Comparison of ENCODE assay signal across 9 mouse cellular contexts in the genomic region with DNA sequence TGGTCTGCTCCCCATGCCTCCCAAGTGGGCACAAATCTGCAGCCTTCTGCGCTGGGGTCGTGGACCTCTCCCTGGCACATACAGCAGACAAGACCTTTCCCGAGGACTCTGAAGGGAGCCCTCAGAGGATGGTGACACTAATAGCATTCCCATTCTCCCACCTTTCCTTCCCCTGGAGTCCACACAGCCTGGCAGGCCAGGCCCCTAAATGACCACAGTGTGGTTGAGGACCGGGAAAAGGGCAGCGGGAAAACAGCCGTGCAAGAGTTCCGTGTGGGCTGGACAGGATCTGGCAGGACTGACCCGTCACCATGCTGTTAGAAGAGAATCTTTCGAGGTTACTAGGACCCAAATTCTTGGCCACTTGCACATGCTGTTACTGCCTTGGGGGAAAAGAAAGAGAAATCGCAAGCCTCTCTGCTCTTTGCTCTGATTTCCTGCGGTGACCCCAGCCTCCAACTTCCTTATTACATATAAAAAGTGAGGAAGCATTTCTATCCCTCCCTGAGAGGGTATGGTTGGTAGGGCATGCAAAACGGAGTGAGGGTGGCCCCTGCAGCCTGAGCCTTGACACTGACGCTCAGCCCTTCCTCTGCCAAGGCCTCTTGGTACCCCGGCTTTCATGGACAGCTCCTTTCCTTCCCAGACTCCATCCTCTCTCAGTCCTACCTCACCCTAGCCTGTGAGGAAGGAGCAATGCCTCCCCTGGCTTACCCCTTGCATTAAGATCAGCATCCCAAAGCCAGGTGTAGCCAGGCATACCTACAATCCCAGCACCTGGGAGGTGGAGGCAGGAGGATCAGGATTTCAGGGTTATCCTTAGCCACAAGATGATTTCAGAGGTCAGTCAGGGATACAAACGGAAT. TPM values are rescaled to one million over a fixed set of nuclear protein-coding genes. Genes with fewer than 3 reads are reported as not detected.
DNase-seq lines count a peak whose midpoint lies in the region; ATAC-seq and TF ChIP-seq lines count a peak whose summit lies in the region.
"Had no signal": no experiment of that assay in that cellular context is flagged by ENCODE, and none has a peak within 500 bp of the region (broad histone marks: within the 10 kb centered on the region; RNA-seq: fewer than 3 reads in every experiment).

No protein-coding gene starts in this region.

- TF ChIP-seq CTCF in kidney, postnatal 0 days (IDR thresholded peaks at IDR 0.05; ENCODE audit: low read depth), result no peak; the same call in 1 of the 2 replicates

- peak overlapping the region; percentile 80; the same call in 1 of the 2 replicates for H3K27ac ChIP-seq in kidney, postnatal 0 days
- peak overlapping the region; percentile 70 for H3K27ac ChIP-seq in embryonic facial prominence, embryonic 13.5 days
- H3K27ac ChIP-seq in limb, embryonic 12.5 days, result peak overlapping the region; percentile 72
- H3K27ac ChIP-seq in neural tube, embryonic 13.5 days (replicated peaks), result no peak overlapping the region

- H3K36me3 ChIP-seq in kidney, postnatal 0 days (ENCODE audit: insufficient read depth, low read length), result no peaks in the 10 kb centered on the region
- no peaks in the 10 kb centered on the region for H3K36me3 ChIP-seq in embryonic facial prominence, embryonic 13.5 days
- H3K36me3 ChIP-seq in limb, embryonic 12.5 days, result no peaks in the 10 kb centered on the region
- no peaks in the 10 kb centered on the region for H3K36me3 ChIP-seq in neural tube, embryonic 13.5 days

- H3K27me3 ChIP-seq in kidney, postnatal 0 days (ENCODE audit: insufficient read depth, low read length), result no peaks in the 10 kb centered on the region
- H3K27me3 ChIP-seq in embryonic facial prominence, embryonic 13.5 days, result no peaks in the 10 kb centered on the region
- 0 out of 2 replicates have a peak, but pooled peaks cover 3% of the 10 kb centered on the region for H3K27me3 ChIP-seq in limb, embryonic 12.5 days
- no peaks in the 10 kb centered on the region; the same call in 1 of the 2 replicates for H3K27me3 ChIP-seq in neural tube, embryonic 13.5 days

- 48% methylated on average over 15 of the region's 15 CpGs for WGBS in kidney, postnatal 0 days
- WGBS in embryonic facial prominence, embryonic 13.5 days, result 58% methylated on average over 15 of the region's 15 CpGs
- 63% methylated on average over 15 of the region's 15 CpGs for WGBS in limb, embryonic 12.5 days
- 71% methylated on average over 15 of the region's 15 CpGs for WGBS in neural tube, embryonic 13.5 days

- H3K4me2 ChIP-seq in kidney, postnatal 0 days (ENCODE audit: low read length), result no peak overlapping the region
- peak overlapping the region; percentile 52; the same call in 1 of the 2 replicates for H3K4me2 ChIP-seq in embryonic facial prominence, embryonic 13.5 days
- peak overlapping the region; percentile 50 for H3K4me2 ChIP-seq in limb, embryonic 12.5 days
- H3K4me2 ChIP-seq in neural tube, embryonic 13.5 days, result peak overlapping the region; percentile 48; the same call in 1 of the 2 replicates

- H3K9me3 ChIP-seq in kidney, postnatal 0 days (replicated peaks; ENCODE audit: low read length), result no peaks in the 10 kb centered on the region
- H3K9me3 ChIP-seq in embryonic facial prominence, embryonic 13.5 days, result no peaks in the 10 kb centered on the region
- H3K9me3 ChIP-seq in limb, embryonic 12.5 days, result no peaks in the 10 kb centered on the region
- no peaks in the 10 kb centered on the region for H3K9me3 ChIP-seq in neural tube, embryonic 13.5 days

- H3K9ac ChIP-seq in kidney, postnatal 0 days (ENCODE audit: low read depth, low read length), result no peak overlapping the region
- peak overlapping the region; percentile 38; the same call in 1 of the 2 replicates for H3K9ac ChIP-seq in embryonic facial prominence, embryonic 13.5 days
- H3K9ac ChIP-seq in limb, embryonic 12.5 days (replicated peaks), result no peak overlapping the region
- H3K9ac ChIP-seq in neural tube, embryonic 13.5 days, result 0 out of 2 replicates have a peak overlapping the region, but pooled peaks have one; percentile 61

- peaks cover 33% of the 10 kb centered on the region for H3K4me1 ChIP-seq in kidney, postnatal 0 days (replicated peaks; ENCODE audit: insufficient read depth, low read length)
- peaks cover 60% of the 10 kb centered on the region for H3K4me1 ChIP-seq in embryonic facial prominence, embryonic 13.5 days
- H3K4me1 ChIP-seq in limb, embryonic 12.5 days (replicated peaks), result peaks cover 52% of the 10 kb centered on the region
- peaks cover 35% of the 10 kb centered on the region for H3K4me1 ChIP-seq in neural tube, embryonic 13.5 days (replicated peaks)

- no peak for DNase-seq in kidney, postnatal 0 days (ENCODE audit: low spot score)
- DNase-seq in kidney, adult 11 months, result no peak
- no peak for DNase-seq in cerebellum, adult 11 months
- DNase-seq in adrenal gland, postnatal 4 days (ENCODE audit: low spot score in 2 of 2), result no peak
- no peak for DNase-seq in layer of hippocampus, adult 18-20 months (ENCODE audit: low spot score in 2 of 2)

- H3K4me3 ChIP-seq in kidney, postnatal 0 days (replicated peaks; ENCODE audit: low read depth, low read length), result no peak overlapping the region
- peak overlapping the region; percentile 20; the same call in 1 of the 2 replicates for H3K4me3 ChIP-seq in embryonic facial prominence, embryonic 13.5 days
- no peak overlapping the region for H3K4me3 ChIP-seq in limb, embryonic 12.5 days (replicated peaks)
- no peak overlapping the region for H3K4me3 ChIP-seq in neural tube, embryonic 13.5 days

- no peak for ATAC-seq in kidney, postnatal 0 days (replicated peaks; ENCODE audit: low FRiP score, low read depth)
- ATAC-seq in embryonic facial prominence, embryonic 13.5 days (ENCODE audit: insufficient number of reproducible peaks, insufficient read depth, low FRiP score, low TSS enrichment, low read depth), result no peak
- ATAC-seq in limb, embryonic 12.5 days (ENCODE audit: insufficient number of reproducible peaks, insufficient read depth, low FRiP score, low TSS enrichment, low read depth), result no peak
- ATAC-seq in neural tube, embryonic 13.5 days (ENCODE audit: low read depth), result peak; percentile 11; the same call in 1 of the 2 replicates

RNA-seq across cellular contexts. Expression of a gene that starts 18.0 kb away (rescaled TPM):
- 16.9 and 17.8 TPM in 2 replicates for polyA plus RNA-seq in kidney, postnatal 0 days (2015; fragmentation: Nextera tagmentation; extraction: Ambion mirVana)
- 9.9 and 10.1 TPM in 2 replicates for polyA plus RNA-seq in embryonic facial prominence, embryonic 13.5 days (2015; fragmentation: Nextera tagmentation; extraction: Ambion mirVana)
- polyA plus RNA-seq in limb, embryonic 12.5 days (2016; fragmentation: Nextera tagmentation; extraction: Ambion mirVana), result 7.3 and 7.4 TPM in 2 replicates
- 8.1 and 9.0 TPM in 2 replicates for polyA plus RNA-seq in neural tube, embryonic 13.5 days (2015; fragmentation: Nextera tagmentation; extraction: Ambion mirVana)
- 10 to 100 TPM; 22.4 to 22.9 TPM for total RNA-seq in adrenal gland, postnatal 4 days (2021)
- total RNA-seq in layer of hippocampus, adult 18-20 months (2021), result 1 to 10 TPM; 9.7 to 9.9 TPM

RNA-seq across cellular contexts. Expression of a gene that starts 27.5 kb away (rescaled TPM):
- polyA plus RNA-seq in kidney, postnatal 0 days (2015; fragmentation: Nextera tagmentation; extraction: Ambion mirVana), result 5.8 and 6.4 TPM in 2 replicates
- polyA plus RNA-seq in embryonic facial prominence, embryonic 13.5 days (2015; fragmentation: Nextera tagmentation; extraction: Ambion mirVana), result 8.0 TPM in 2 replicates
- 7.3 and 8.2 TPM in 2 replicates for polyA plus RNA-seq in limb, embryonic 12.5 days (2016; fragmentation: Nextera tagmentation; extraction: Ambion mirVana)
- polyA plus RNA-seq in neural tube, embryonic 13.5 days (2015; fragmentation: Nextera tagmentation; extraction: Ambion mirVana), result 18.0 and 18.8 TPM in 2 replicates
- 10 to 100 TPM; 18.5 to 19.9 TPM for total RNA-seq in adrenal gland, postnatal 4 days (2021)
- 10 to 100 TPM; 88.8 to 90.3 TPM for total RNA-seq in layer of hippocampus, adult 18-20 months (2021)

RNA-seq across cellular contexts. Expression of a gene that starts 30.8 kb away (rescaled TPM):
- polyA plus RNA-seq in kidney, postnatal 0 days (2015; fragmentation: Nextera tagmentation; extraction: Ambion mirVana), result not detected in 2 replicates
- not detected in 2 replicates for polyA plus RNA-seq in embryonic facial prominence, embryonic 13.5 days (2015; fragmentation: Nextera tagmentation; extraction: Ambion mirVana)
- not detected in 2 replicates for polyA plus RNA-seq in limb, embryonic 12.5 days (2016; fragmentation: Nextera tagmentation; extraction: Ambion mirVana)
- polyA plus RNA-seq in neural tube, embryonic 13.5 days (2015; fragmentation: Nextera tagmentation; extraction: Ambion mirVana), result not detected in 2 replicates
- 1 to 10 TPM in 1 of 2 experiments, under 1 TPM in 1; 0.73 to 1.2 TPM for total RNA-seq in adrenal gland, postnatal 4 days (2021)
- not detected for total RNA-seq in layer of hippocampus, adult 18-20 months (2021)
- total RNA-seq: gastrocnemius, postnatal 4 days had no signal

Comparison
In these comparisons a context has a peak if more than half of its experiments do, and no peak if none do; other contexts are left out.
1. H3K9ac ChIP-seq: peak in embryonic facial prominence, embryonic 13.5 days (single experiment) and neural tube, embryonic 13.5 days (single experiment); none in kidney, postnatal 0 days (single experiment) and limb, embryonic 12.5 days (single experiment).